Mouse (Mus musculus): ENCODE data around the gene Plekho2.

The Plekho2 gene

GRCm38 (mm10) chr9:65528417-65529038 lies 51.3 kb downstream of the Plekho2 start:
- DNase-seq: no peak

- DNase-seq: no peak
Measured at GRCm38 (mm10) chr9:65525445-65526195, 54.2 kb downstream of the Plekho2 start.

- peak; percentile 74 to 79 for DNase-seq
Measured at GRCm38 (mm10) chr9:65523611-65524364, 56.1 kb downstream of the Plekho2 start.

GRCm38 (mm10) chr9:65520505-65520876 lies 59.3 kb downstream of the Plekho2 start:
- peak; percentile 29 to 30 for DNase-seq

GRCm38 (mm10) chr9:65519807-65520504 lies 59.9 kb downstream of the Plekho2 start, which contains the start of gene Ankdd1a:
Ankdd1a (minus strand) TSS chr9:65520193.
- peak; percentile 54 to 56 for DNase-seq

- DNase-seq: peak; percentile 61 to 67
Measured at GRCm38 (mm10) chr9:65514851-65515261, 65.0 kb downstream of the Plekho2 start.

- peak in 1 of 2 experiments; percentile 29 for DNase-seq
Measured at GRCm38 (mm10) chr9:65514431-65514830, 65.4 kb downstream of the Plekho2 start.

GRCm38 (mm10) chr9:65512520-65512919 lies 67.3 kb downstream of the Plekho2 start:
- no peak for DNase-seq

GRCm38 (mm10) chr9:65508449-65508848 lies 71.4 kb downstream of the Plekho2 start:
- no peak for DNase-seq

- DNase-seq: no peak
Measured at GRCm38 (mm10) chr9:65502721-65503505, 76.9 kb downstream of the Plekho2 start.

Data from cerebellum, adult 18-20 months (tissue).